Mouse (Mus musculus) heart, adult 9 months (tissue): ENCODE data around the gene Rnf220.

ENCODE experiments used
- DNase-seq, 2 experiments: peaks; one replicate each; pipeline ENCODE4 v3.0.0; 2022; ENCODE audit warnings: low spot score in 2 of 2

Rnf220 gene

GRCm38 (mm10) chr4:117438064-117438463, 58.8 kb downstream of the Rnf220 start:
- DNase-seq: no peak

GRCm38 (mm10) chr4:117436995-117437660, 59.7 kb downstream of the Rnf220 start:
- no peak for DNase-seq

- DNase-seq: no peak
Observed at GRCm38 (mm10) chr4:117434336-117434735, 62.5 kb downstream of the Rnf220 start.

- no peak for DNase-seq
Observed at GRCm38 (mm10) chr4:117429604-117430003, 67.2 kb downstream of the Rnf220 start.

- no peak for DNase-seq
Observed at GRCm38 (mm10) chr4:117427540-117427939, 69.3 kb downstream of the Rnf220 start.

GRCm38 (mm10) chr4:117421077-117421476, 75.8 kb downstream of the Rnf220 start:
- no peak for DNase-seq

GRCm38 (mm10) chr4:117416827-117417226, 80.0 kb downstream of the Rnf220 start:
- no peak for DNase-seq

GRCm38 (mm10) chr4:117410049-117410410, 86.8 kb downstream of the Rnf220 start:
- no peak for DNase-seq

GRCm38 (mm10) chr4:117409144-117410048, 87.5 kb downstream of the Rnf220 start:
- DNase-seq: no peak

GRCm38 (mm10) chr4:117407945-117408344, 88.9 kb downstream of the Rnf220 start:
- DNase-seq: no peak

- DNase-seq: peak in 1 of 2 experiments; percentile 3
Observed at GRCm38 (mm10) chr4:117405999-117406398, 90.9 kb downstream of the Rnf220 start.

GRCm38 (mm10) chr4:117405211-117405610, 91.6 kb downstream of the Rnf220 start:
- DNase-seq: no peak

- DNase-seq: no peak
Observed at GRCm38 (mm10) chr4:117403411-117403810, 93.4 kb downstream of the Rnf220 start.

GRCm38 (mm10) chr4:117397128-117397527, 99.7 kb downstream of the Rnf220 start:
- no peak for DNase-seq

GRCm38 (mm10) chr4:117393027-117393426, 103.8 kb downstream of the Rnf220 start:
- no peak for DNase-seq

GRCm38 (mm10) chr4:117392391-117392790, 104.5 kb downstream of the Rnf220 start:
- DNase-seq: no peak

- no peak for DNase-seq
Observed at GRCm38 (mm10) chr4:117391966-117392365, 104.9 kb downstream of the Rnf220 start.

GRCm38 (mm10) chr4:117390850-117391795, 105.7 kb downstream of the Rnf220 start:
- no peak for DNase-seq

GRCm38 (mm10) chr4:117389264-117390054, 107.4 kb downstream of the Rnf220 start:
- DNase-seq: no peak

GRCm38 (mm10) chr4:117385247-117385646, 111.6 kb downstream of the Rnf220 start:
- DNase-seq: no peak

- no peak for DNase-seq
Observed at GRCm38 (mm10) chr4:117381846-117382245, 115.0 kb downstream of the Rnf220 start.
